Mouse (Mus musculus) testis, adult 2 months (tissue): ENCODE data around the gene Pdf.
"Not testable (repeated sequence)": the region's sequence is repeated elsewhere in the genome, so short reads cannot be mapped to it uniquely, and the experiment has no call there.

ENCODE experiments used
- CTCF ChIP-seq: fragments of 200-500 bp; IDR thresholded peaks from 2 replicates; pipeline ENCODE4 v1.5.1; 2012; ENCODE audit warnings: low read depth, mild to moderate bottlenecking, inconsistent platforms, low read length, moderate library complexity; ENCODE audit not compliant: control insufficient read depth, insufficient read depth, insufficient replicate concordance
- POLR2A ChIP-seq: fragments of 200-500 bp; IDR thresholded peaks from 2 replicates; pipeline ENCODE4 v1.6.1; 2012; ENCODE audit warnings: low read depth, mild to moderate bottlenecking, inconsistent platforms, low read length, moderate library complexity; ENCODE audit not compliant: control insufficient read depth

DNA sequence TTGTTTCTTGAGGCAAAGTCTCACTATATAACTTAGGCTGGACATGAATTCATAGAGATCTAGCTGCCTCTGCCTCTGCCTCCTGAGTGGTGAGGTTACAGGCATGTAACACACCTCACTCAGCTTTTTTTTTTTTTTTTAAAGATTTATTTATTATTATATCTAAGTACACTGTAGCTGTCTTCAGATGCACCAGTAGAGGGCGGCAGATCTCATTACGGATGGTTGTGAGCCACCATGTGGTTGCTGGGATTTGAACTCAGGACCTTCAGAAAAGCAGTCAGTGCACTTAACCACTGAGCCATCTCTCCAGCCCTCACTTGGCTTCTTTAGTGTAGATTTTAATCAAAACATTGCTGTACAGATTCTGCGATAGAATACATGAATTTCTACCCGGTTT lies 52.1 kb downstream of the Pdf start:
- not testable (repeated sequence) for TF ChIP-seq POLR2A, CTCF
